In genomic region chr8:4166881-4167525, GRCm38 (mm10) we compare ENCODE assay signal across 8 mouse cellular contexts. TPM values are rescaled to one million over a fixed set of nuclear protein-coding genes. Genes with fewer than 3 reads are reported as not detected.
A peak's percentile ranks its signal among the peaks of the same experiment; 100 is the strongest.
DNase-seq lines count a peak whose midpoint lies in the region; ATAC-seq and TF ChIP-seq lines count a peak whose summit lies in the region.

No protein-coding gene starts in this region.

- peak overlapping the region; percentile 82 for H3K4me2 ChIP-seq in lung, embryonic 16.5 days (ENCODE audit: low read depth, low read length)
- H3K4me2 ChIP-seq in embryonic facial prominence, embryonic 12.5 days (replicated peaks), result peak overlapping the region; percentile 82
- peak overlapping the region; percentile 89 for H3K4me2 ChIP-seq in intestine, postnatal 0 days (replicated peaks; ENCODE audit: low read depth)
- H3K4me2 ChIP-seq in neural tube, embryonic 14.5 days (ENCODE audit: low read depth, low read length), result peak overlapping the region; percentile 57

- peak overlapping the region; percentile 83 for H3K4me3 ChIP-seq in lung, embryonic 16.5 days (ENCODE audit: low read length)
- H3K4me3 ChIP-seq in embryonic facial prominence, embryonic 12.5 days, result peak overlapping the region; percentile 85
- peak overlapping the region; percentile 82 for H3K4me3 ChIP-seq in intestine, postnatal 0 days (ENCODE audit: low read depth, low read length)
- H3K4me3 ChIP-seq in neural tube, embryonic 14.5 days (ENCODE audit: low read depth, low read length), result peak overlapping the region; percentile 85

- no peaks in the 10 kb centered on the region for H3K36me3 ChIP-seq in lung, embryonic 16.5 days (ENCODE audit: control insufficient read depth, insufficient read depth, low read length)
- no peaks in the 10 kb centered on the region for H3K36me3 ChIP-seq in embryonic facial prominence, embryonic 12.5 days
- H3K36me3 ChIP-seq in intestine, postnatal 0 days (ENCODE audit: control insufficient read depth, insufficient read depth), result no peaks in the 10 kb centered on the region
- no peaks in the 10 kb centered on the region for H3K36me3 ChIP-seq in neural tube, embryonic 14.5 days (ENCODE audit: control insufficient read depth, insufficient read depth, low read length)

- TF ChIP-seq CTCF in intestine, postnatal 0 days (IDR thresholded peaks at IDR 0.05; ENCODE audit: low read depth), result no peak

- no peak for DNase-seq in lung, postnatal 4 days
- DNase-seq in gastrocnemius, postnatal 25 days, result no peak
- no peak for DNase-seq in right cerebral cortex, postnatal 4 days
- DNase-seq in c-Kit-positive CD71-positive TER-119-positive erythroid progenitor cells, embryonic 14.5 days (ENCODE audit: low spot score), result no peak

- H3K4me1 ChIP-seq in lung, embryonic 16.5 days (replicated peaks; ENCODE audit: control insufficient read depth, insufficient read depth, low read length), result peaks cover 8% of the 10 kb centered on the region; the same call in 1 of the 2 replicates
- H3K4me1 ChIP-seq in embryonic facial prominence, embryonic 12.5 days, result peaks cover 4% of the 10 kb centered on the region
- no peaks in the 10 kb centered on the region for H3K4me1 ChIP-seq in intestine, postnatal 0 days (replicated peaks; ENCODE audit: control insufficient read depth, insufficient read depth, low read length)
- peaks cover 22% of the 10 kb centered on the region for H3K4me1 ChIP-seq in neural tube, embryonic 14.5 days (ENCODE audit: control insufficient read depth, insufficient read depth, low read length)

- WGBS in lung, embryonic 16.5 days, result 8% methylated on average over 8 of the region's 10 CpGs
- WGBS in embryonic facial prominence, embryonic 12.5 days, result 16% methylated on average over 10 of the region's 10 CpGs
- 17% methylated on average over 9 of the region's 10 CpGs for WGBS in intestine, postnatal 0 days
- whole genome bisulfite sequencing in neural tube, embryonic 14.5 days, result 6% methylated on average over 10 of the region's 10 CpGs

- H3K9me3 ChIP-seq in lung, embryonic 16.5 days (ENCODE audit: control insufficient read depth, low read length), result no peaks in the 10 kb centered on the region
- H3K9me3 ChIP-seq in embryonic facial prominence, embryonic 12.5 days, result no peaks in the 10 kb centered on the region
- no peaks in the 10 kb centered on the region for H3K9me3 ChIP-seq in intestine, postnatal 0 days (ENCODE audit: control insufficient read depth)
- no peaks in the 10 kb centered on the region for H3K9me3 ChIP-seq in neural tube, embryonic 14.5 days (ENCODE audit: control insufficient read depth, low read length)

- H3K27ac ChIP-seq in lung, embryonic 16.5 days (ENCODE audit: low read length), result no peak overlapping the region
- H3K27ac ChIP-seq in embryonic facial prominence, embryonic 12.5 days, result no peak overlapping the region
- H3K27ac ChIP-seq in intestine, postnatal 0 days (ENCODE audit: low read depth, low read length), result no peak overlapping the region
- H3K27ac ChIP-seq in neural tube, embryonic 14.5 days (ENCODE audit: low read depth, low read length), result peak overlapping the region; percentile 67

- peak overlapping the region; percentile 92 for H3K9ac ChIP-seq in lung, embryonic 16.5 days (ENCODE audit: low read length)
- H3K9ac ChIP-seq in embryonic facial prominence, embryonic 12.5 days, result peak overlapping the region; percentile 78
- H3K9ac ChIP-seq in intestine, postnatal 0 days (ENCODE audit: low read depth, low read length), result peak overlapping the region; percentile 69
- H3K9ac ChIP-seq in neural tube, embryonic 14.5 days (replicated peaks; ENCODE audit: low read depth, low read length), result peak overlapping the region; percentile 89

- peak; percentile 0; the same call in 1 of the 2 replicates for ATAC-seq in lung, embryonic 16.5 days (ENCODE audit: low read depth)
- ATAC-seq in embryonic facial prominence, embryonic 12.5 days (ENCODE audit: insufficient number of reproducible peaks, insufficient read depth, low FRiP score, low TSS enrichment), result no peak
- ATAC-seq in intestine, postnatal 0 days, result no peak
- ATAC-seq in neural tube, embryonic 14.5 days (ENCODE audit: low read depth), result peak; percentile 1; the same call in 1 of the 2 replicates

- no peaks in the 10 kb centered on the region for H3K27me3 ChIP-seq in lung, embryonic 16.5 days (ENCODE audit: control insufficient read depth, insufficient read depth, low read depth, low read length)
- no peaks in the 10 kb centered on the region for H3K27me3 ChIP-seq in embryonic facial prominence, embryonic 12.5 days
- H3K27me3 ChIP-seq in intestine, postnatal 0 days (replicated peaks; ENCODE audit: control insufficient read depth, insufficient read depth, low read length), result no peaks in the 10 kb centered on the region
- H3K27me3 ChIP-seq in neural tube, embryonic 14.5 days (ENCODE audit: control insufficient read depth, insufficient read depth, low read length), result no peaks in the 10 kb centered on the region

RNA-seq across cellular contexts. Expression of gene Evi5l, which starts 0.6 kb away (rescaled TPM):
- 24.1 and 24.5 TPM in 2 replicates for polyA plus RNA-seq in lung, embryonic 16.5 days (2015; fragmentation: Nextera tagmentation; extraction: Ambion mirVana)
- 35.6 and 37.3 TPM in 2 replicates for polyA plus RNA-seq in embryonic facial prominence, embryonic 12.5 days (2016; fragmentation: Nextera tagmentation; extraction: Ambion mirVana)
- polyA plus RNA-seq in intestine, postnatal 0 days (2015; fragmentation: Nextera tagmentation; extraction: Ambion mirVana), result 6.6 and 8.3 TPM in 2 replicates
- 86.7 and 96.4 TPM in 2 replicates for polyA plus RNA-seq in neural tube, embryonic 14.5 days (2014; fragmentation: Nextera tagmentation; extraction: Ambion mirVana)
- 10 to 100 TPM; 14.7 to 15.5 TPM for total RNA-seq in gastrocnemius, postnatal 25 days (2021)

RNA-seq across cellular contexts. Expression of gene Cd209g, which starts 33.1 kb away (rescaled TPM):
- not detected in 2 replicates for polyA plus RNA-seq in lung, embryonic 16.5 days (2015; fragmentation: Nextera tagmentation; extraction: Ambion mirVana)
- polyA plus RNA-seq in embryonic facial prominence, embryonic 12.5 days (2016; fragmentation: Nextera tagmentation; extraction: Ambion mirVana), result not detected in 2 replicates
- not detected in 2 replicates for polyA plus RNA-seq in intestine, postnatal 0 days (2015; fragmentation: Nextera tagmentation; extraction: Ambion mirVana)
- not detected in 2 replicates for polyA plus RNA-seq in neural tube, embryonic 14.5 days (2014; fragmentation: Nextera tagmentation; extraction: Ambion mirVana)
- total RNA-seq in gastrocnemius, postnatal 25 days (2021), result 1 to 10 TPM in 1 of 2 experiments, under 1 TPM in 1; 0.26 to 1.3 TPM

RNA-seq across cellular contexts. Expression of gene Prr36, which starts 50.3 kb away (rescaled TPM):
- polyA plus RNA-seq in lung, embryonic 16.5 days (2015; fragmentation: Nextera tagmentation; extraction: Ambion mirVana), result 4.4 and 4.5 TPM in 2 replicates
- 5.5 and 6.1 TPM in 2 replicates for polyA plus RNA-seq in embryonic facial prominence, embryonic 12.5 days (2016; fragmentation: Nextera tagmentation; extraction: Ambion mirVana)
- polyA plus RNA-seq in intestine, postnatal 0 days (2015; fragmentation: Nextera tagmentation; extraction: Ambion mirVana), result 0.99 and 1.1 TPM in 2 replicates
- polyA plus RNA-seq in neural tube, embryonic 14.5 days (2014; fragmentation: Nextera tagmentation; extraction: Ambion mirVana), result 48.5 and 53.3 TPM in 2 replicates
- total RNA-seq in gastrocnemius, postnatal 25 days (2021), result under 1 TPM in 1 of 2 experiments, not detected in 1; 0.05 TPM

RNA-seq across cellular contexts. Expression of gene Lrrc8e, which starts 59.6 kb away (rescaled TPM):
- 6.0 and 6.7 TPM in 2 replicates for polyA plus RNA-seq in lung, embryonic 16.5 days (2015; fragmentation: Nextera tagmentation; extraction: Ambion mirVana)
- polyA plus RNA-seq in embryonic facial prominence, embryonic 12.5 days (2016; fragmentation: Nextera tagmentation; extraction: Ambion mirVana), result 0.56 and 0.67 TPM in 2 replicates
- polyA plus RNA-seq in intestine, postnatal 0 days (2015; fragmentation: Nextera tagmentation; extraction: Ambion mirVana), result 2.8 and 3.3 TPM in 2 replicates
- polyA plus RNA-seq in neural tube, embryonic 14.5 days (2014; fragmentation: Nextera tagmentation; extraction: Ambion mirVana), result 0.07 TPM in 1 of 2 replicates, not detected in the other
- under 1 TPM in 1 of 2 experiments, not detected in 1; 0.08 TPM for total RNA-seq in gastrocnemius, postnatal 25 days (2021)

Comparison
In these comparisons a context has a peak if more than half of its experiments do, and no peak if none do; other contexts are left out.
1. ATAC-seq: peak in lung, embryonic 16.5 days (single experiment) and neural tube, embryonic 14.5 days (single experiment); none in embryonic facial prominence, embryonic 12.5 days (single experiment) and intestine, postnatal 0 days (single experiment).
2. Peak in every context shown above with its lines, with median percentiles within 50 percentile points of each other: H3K4me2 ChIP-seq, H3K4me3 ChIP-seq and H3K9ac ChIP-seq.